Mouse (Mus musculus) thymus, postnatal 25 days (tissue): ENCODE measurements around the gene Txnrd2.
A peak's percentile ranks its signal among the peaks of the same experiment; 100 is the strongest.

Experiments
- DNase-seq: peaks from one replicate; pipeline ENCODE4 v3.0.0; 2022

Gene Txnrd2

DNA sequence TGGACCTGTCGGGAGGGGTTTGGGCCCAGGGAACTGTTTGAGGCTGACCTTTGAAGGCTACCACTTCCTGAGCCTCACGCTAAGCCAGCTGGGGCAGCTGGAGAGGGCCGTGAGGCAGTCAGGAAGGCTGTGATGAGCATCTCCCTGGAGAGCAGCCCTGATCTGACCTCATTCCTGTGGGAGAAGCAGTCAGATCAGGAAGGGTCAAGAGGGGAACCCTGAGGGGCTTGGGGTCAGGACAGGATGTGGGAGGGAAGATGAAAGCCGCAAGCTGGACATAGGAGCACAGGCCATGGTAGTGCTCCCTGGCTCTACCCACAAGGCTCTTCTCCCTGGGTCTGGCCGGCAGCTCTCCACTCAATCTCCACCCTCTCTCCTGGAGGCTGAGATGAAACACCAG is 27.7 kb downstream of the Txnrd2 start:
- no peak for DNase-seq

DNA sequence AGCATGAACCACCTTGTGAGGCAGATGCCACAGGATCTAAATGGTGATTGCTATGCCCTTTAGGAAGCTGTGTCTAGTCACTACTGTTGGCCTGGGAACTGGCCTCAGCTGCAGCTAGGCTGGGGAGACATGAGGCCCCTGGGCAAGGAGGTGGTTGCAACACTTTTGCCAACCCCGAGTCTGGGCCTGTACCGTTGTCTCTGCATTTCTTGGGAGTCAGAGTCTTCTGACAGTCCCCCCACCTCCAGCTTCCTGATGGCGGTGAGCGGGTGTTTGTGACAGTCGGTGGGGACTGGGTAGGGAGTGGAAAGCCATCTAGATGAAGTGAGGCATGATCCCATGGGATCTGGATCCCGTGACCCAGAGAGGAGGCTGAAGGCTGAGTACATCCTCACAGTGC is 29.2 kb downstream of the Txnrd2 start:
- no peak for DNase-seq

GRCm38 (mm10) chr16:18458661-18459060 is 32.5 kb downstream of the Txnrd2 start:
- no peak for DNase-seq

GRCm38 (mm10) chr16:18459335-18459954 is 33.3 kb downstream of the Txnrd2 start:
- peak; percentile 72 for DNase-seq

DNA sequence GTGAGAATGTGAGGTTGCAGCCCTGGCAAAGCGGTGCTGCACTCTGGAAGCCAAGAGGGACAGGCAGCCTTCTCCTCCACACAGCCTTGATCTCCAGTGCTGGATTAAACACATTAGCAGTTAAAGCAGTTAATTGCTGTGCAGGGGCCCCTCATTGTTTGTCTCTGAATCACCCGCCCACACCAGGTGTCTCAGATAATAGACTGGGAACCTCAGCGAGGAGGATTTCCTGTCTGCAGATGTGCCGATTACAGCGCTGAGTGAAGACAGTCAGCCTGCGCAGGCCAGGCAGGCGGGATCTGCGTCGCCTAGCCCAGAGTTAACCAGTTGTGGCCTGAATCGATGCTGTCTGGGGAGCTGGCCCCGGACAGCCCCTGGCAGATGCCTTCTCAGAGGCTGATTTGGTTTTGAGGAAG is 33.8 kb downstream of the Txnrd2 start:
- DNase-seq, result peak; percentile 86

- no peak for DNase-seq
Observed at GRCm38 (mm10) chr16:18460826-18461225, 34.6 kb downstream of the Txnrd2 start.

DNA sequence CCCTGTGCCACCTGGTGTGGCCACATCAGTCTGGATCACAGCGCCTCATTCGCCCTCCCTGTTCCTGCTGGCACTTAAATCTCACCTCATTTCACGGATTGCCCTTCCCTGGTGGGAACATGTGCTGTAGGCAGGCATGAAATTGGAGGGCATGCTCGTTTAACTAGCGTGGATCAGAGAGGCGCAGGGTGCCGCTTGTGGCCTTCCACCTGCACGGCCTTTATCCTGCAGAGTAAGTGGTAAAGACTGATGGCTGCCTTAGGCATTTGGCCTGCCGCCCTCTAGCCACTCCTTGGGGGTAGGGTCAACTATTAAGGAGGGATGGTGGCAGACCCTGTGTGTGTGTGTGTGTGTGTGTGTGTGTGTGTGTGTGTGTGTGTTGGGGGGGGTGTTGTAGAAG is 35.8 kb downstream of the Txnrd2 start:
- peak; percentile 47 for DNase-seq

GRCm38 (mm10) chr16:18462598-18462997 is 36.4 kb downstream of the Txnrd2 start:
- peak; percentile 54 for DNase-seq

GRCm38 (mm10) chr16:18464271-18464670 is 38.1 kb downstream of the Txnrd2 start:
- peak; percentile 48 for DNase-seq

DNA sequence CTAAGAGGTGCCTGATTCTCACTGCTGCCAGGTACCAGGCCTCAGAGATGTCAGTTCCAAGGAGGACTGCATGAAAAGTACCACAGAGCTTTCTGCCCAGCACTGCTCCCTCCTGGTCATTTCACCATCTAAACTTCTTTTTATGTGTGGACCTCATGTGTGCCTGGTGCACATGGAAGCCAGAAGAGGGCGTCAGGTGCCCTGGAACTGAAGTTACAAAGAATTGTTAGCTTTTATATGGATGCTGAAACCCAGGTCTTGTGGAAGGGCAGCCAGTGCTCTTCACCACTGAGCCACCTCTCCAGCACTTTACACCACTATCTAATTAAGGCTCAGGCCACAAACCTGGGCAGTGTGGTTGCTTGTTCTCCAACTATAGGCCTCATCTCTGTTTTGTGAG is 44.6 kb downstream of the Txnrd2 start:
- no peak for DNase-seq

DNA sequence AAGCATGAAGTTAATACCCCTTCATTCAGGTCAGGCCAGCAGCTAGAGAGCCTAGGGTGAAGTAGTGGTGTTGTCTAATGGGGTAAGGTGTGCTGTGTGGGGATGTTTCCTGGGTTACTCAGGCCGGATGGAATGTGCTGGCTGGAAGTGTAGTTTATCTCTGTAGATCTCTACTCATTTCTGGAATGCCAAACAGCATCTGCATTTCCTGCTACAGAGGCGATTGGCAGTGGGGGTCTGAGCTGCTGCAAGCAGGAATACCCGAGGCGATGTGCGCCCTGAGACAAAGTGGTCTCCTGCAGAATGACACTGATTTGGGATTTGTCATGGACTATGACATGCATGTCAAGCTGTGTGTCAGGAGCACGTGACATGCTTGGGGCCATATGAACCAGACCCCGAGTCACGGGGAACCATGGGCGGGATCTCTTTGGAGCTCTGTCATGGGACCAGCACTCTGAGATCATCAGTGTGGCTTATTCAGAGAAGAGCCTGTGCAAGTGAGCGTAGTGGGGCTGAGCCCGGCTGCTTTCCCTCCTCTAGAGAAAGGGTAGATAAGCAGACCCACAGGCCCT is 45.3 kb downstream of the Txnrd2 start:
- DNase-seq, result no peak

DNA sequence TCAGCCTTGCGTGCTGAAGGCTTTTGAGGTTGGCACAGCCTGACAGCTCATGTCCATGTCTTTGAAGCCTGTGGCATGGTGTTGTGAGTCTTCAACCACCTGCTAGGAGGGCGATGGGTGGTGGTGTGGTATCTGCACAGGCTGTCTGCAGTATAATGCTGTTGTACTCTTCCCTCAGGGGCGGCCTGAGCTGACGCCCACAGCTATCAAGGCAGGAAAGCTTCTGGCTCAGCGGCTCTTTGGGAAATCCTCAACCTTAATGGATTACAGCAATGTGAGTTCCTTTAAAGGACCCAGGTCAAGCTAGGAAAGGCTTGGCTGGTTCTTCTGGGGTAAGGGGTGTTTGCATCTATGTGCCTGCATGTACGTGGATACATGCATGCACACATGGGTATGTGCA is 45.8 kb downstream of the Txnrd2 start:
- DNase-seq, result no peak

- DNase-seq, result no peak
Observed at GRCm38 (mm10) chr16:18472416-18472815, 46.2 kb downstream of the Txnrd2 start.

DNA sequence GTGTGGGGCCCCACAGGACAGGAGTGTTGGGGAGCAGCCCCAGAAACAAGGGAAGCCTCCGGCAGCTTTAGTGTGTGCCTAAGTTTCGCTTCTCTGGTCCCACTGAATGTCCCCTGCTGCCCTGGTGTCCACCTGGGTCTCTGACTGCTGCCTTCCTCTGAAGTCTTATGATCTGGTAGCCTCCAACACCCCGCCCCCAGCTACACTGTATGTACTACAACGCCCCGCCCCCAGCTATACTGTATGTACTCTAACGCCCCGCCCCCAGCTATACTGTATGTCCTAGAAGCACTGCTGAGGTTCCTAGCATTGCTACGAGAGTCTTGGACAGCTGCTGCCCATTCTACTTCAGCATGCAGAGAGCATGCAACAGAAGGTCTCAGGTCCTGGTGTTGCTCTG is 46.8 kb downstream of the Txnrd2 start:
- no peak for DNase-seq

- DNase-seq, result no peak
Observed at GRCm38 (mm10) chr16:18474021-18474420, 47.8 kb downstream of the Txnrd2 start.

DNA sequence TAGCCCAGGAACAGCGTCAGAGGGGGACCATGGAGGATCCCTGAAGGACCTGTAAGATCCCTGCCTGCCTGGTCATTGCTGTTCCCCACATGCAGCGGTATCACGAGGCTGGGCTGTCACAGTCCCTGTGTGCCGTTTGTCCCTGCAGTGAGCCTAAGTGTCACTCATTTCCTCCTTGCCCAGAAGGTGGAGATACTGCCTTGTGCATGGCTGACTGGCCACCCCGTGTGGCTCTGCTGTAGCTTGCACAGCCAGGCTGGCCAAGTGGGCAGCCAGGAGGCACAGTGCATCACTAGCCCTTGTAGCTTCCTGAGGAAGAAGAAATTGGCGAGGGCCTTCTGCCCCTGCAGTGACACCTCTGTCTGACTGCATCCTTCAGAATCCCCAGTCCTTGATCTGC is 51.8 kb downstream of the Txnrd2 start:
- no peak for DNase-seq

- DNase-seq, result no peak
Observed at GRCm38 (mm10) chr16:18479667-18480066, 53.5 kb downstream of the Txnrd2 start.

DNA sequence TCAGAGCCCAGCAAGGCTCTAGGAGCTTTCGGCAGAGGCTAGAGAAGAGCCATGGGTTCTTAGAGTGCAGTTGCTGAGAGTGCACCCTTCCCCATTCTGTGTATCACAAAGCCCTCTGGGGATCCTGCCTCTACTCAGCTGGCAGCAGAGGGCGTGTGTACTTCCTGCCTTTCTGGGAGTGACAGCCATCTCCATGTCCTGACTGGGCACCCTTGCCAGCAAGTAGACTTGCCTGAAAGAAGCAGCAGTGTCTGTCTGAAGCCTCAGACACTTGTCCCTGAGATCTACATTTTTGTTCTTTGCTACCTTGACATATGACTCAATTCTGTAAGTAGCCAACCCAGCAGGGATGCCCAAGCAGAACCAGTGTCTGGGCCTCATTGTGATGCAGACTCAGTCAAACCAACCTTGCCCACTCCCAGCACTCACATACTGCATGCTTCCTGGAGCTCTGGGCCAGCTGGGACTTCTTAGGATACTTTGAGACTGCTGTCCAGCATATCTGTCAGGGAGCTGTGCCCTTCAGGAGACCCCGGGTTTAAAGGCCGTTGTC is 54.8 kb downstream of the Txnrd2 start:
- no peak for DNase-seq

DNA sequence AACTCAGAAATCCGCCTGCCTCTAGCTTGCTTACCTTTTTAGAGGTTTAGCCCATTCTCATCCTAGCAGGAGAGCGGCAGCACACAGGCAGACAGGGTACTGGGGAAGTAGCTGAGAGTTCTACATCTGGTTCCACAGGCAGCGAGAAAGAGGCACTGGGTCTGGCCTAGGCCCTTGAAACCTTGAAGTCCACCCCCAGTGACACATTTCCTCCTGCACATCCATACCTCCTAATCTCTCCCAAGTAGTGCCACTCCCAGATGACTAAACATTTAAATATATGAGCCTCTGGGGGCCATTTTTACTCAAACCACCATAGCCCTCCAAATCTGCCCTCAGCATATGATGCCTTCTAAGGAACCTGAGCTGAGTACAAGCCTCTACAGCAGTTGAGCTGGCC is 56.2 kb downstream of the Txnrd2 start:
- DNase-seq, result no peak

GRCm38 (mm10) chr16:18483839-18484238 is 57.7 kb downstream of the Txnrd2 start:
- no peak for DNase-seq

DNA sequence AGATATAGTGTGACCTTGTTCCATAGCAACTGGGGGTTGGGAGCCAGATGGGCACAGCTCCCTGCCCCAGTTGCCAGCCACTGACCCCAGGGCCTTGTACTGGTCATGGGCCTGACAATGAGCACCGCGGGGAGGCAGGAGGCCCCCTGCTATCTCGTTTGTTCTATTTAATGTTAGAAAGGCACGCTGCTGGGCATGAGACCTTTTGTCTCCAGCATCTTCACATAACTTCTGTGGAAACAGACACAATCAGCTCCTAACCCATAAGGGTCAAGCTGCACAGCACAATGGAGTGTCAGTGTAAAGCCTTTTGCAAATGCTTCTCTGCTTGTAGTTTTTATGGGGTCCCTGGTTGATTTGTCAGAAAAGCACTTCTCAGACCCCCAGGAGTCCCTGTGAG is 58.2 kb downstream of the Txnrd2 start:
- DNase-seq, result no peak

GRCm38 (mm10) chr16:18484794-18485435 is 58.7 kb downstream of the Txnrd2 start:
- DNase-seq, result no peak

- no peak for DNase-seq
Observed at GRCm38 (mm10) chr16:18486126-18486525, 59.9 kb downstream of the Txnrd2 start.

GRCm38 (mm10) chr16:18490281-18490680 is 64.1 kb downstream of the Txnrd2 start:
- no peak for DNase-seq
